Mouse (Mus musculus): ENCODE data around the gene Hspa1b.

GRCm38 (mm10) chr17:34953258-34953657 is 5.8 kb downstream of the Hspa1b start:
- TF ChIP-seq GATA1 (IDR thresholded peaks at IDR 0.05; ENCODE audit: borderline replicate concordance, low read length) (no peak), FLI1 (IDR thresholded peaks at IDR 0.05; ENCODE audit: low read length) (no peak)

Measured in megakaryocyte, embryonic 14.5 days (primary cell).